Mouse (Mus musculus) brain, embryonic 14.5 days (tissue): ENCODE data around the gene Vmn1r129. TPM values are rescaled to one million over a fixed set of nuclear protein-coding genes. Genes with fewer than 3 reads are reported as not detected.
"Not testable (repeated sequence)": the region's sequence is repeated elsewhere in the genome, so short reads cannot be mapped to it uniquely, and the experiment has no call there.

Experiments used
- DNase-seq: peaks from one replicate; pipeline ENCODE4 v3.0.0-alpha.2; 2011; ENCODE audit warnings: low read depth
- polyA plus RNA-seq: library from polyadenylated mRNA; depleted of rRNA; stranded (reverse); fragments of >200 nt; gene quantifications from 2 replicates; pipeline ENCODE4 v1.2.3, GENCODE M21; 2012; rRNA removed

Gene Vmn1r129
- not detected in 2 replicates for polyA plus RNA-seq

- DNase-seq = not testable (repeated sequence)
Observed at GRCm38 (mm10) chr7:21361191-21361590, at the start of gene Vmn1r129. TSS of gene Vmn1r129 (minus strand) at chr7:21361291.

GRCm38 (mm10) chr7:21349073-21349472, 12.0 kb downstream of the Vmn1r129 start, which contains the start of gene Vmn1r128:
TSS of gene Vmn1r128 (plus strand) at chr7:21349373.
- DNase-seq = not testable (repeated sequence)

- not testable (repeated sequence) for DNase-seq
Observed at GRCm38 (mm10) chr7:21319761-21320160, 41.3 kb downstream of the Vmn1r129 start, which contains the start of gene Vmn1r127. TSS of gene Vmn1r127 (minus strand) at chr7:21319861.

Other genes starting within 250 kb of the Vmn1r129 start
- gene Vmn1r122, start 227.2 kb downstream of the Vmn1r129 start, polyA plus RNA-seq = not detected in 2 replicates
- gene Vmn1r123, start 199.1 kb downstream of the Vmn1r129 start, polyA plus RNA-seq = not detected in 2 replicates
- not detected in 2 replicates for gene Gm5157, start 170.9 kb downstream of the Vmn1r129 start, polyA plus RNA-seq
- gene Vmn1r124, start 100.7 kb downstream of the Vmn1r129 start, polyA plus RNA-seq = not detected in 2 replicates
- not detected in 2 replicates for gene Vmn1r125, start 89.1 kb downstream of the Vmn1r129 start, polyA plus RNA-seq
- not detected in 2 replicates for gene Vmn1r126, start 59.8 kb downstream of the Vmn1r129 start, polyA plus RNA-seq
- not detected in 2 replicates for gene Vmn1r127, start 41.4 kb downstream of the Vmn1r129 start, polyA plus RNA-seq
- not detected in 2 replicates for gene Vmn1r128, start 11.9 kb downstream of the Vmn1r129 start, polyA plus RNA-seq
- gene Gm6882, start 71.5 kb upstream of the Vmn1r129 start, polyA plus RNA-seq = not detected in 2 replicates
- not detected in 2 replicates for gene Vmn1r130, start 150.5 kb upstream of the Vmn1r129 start, polyA plus RNA-seq
- not detected in 2 replicates for gene Vmn1r131, start 184.8 kb upstream of the Vmn1r129 start, polyA plus RNA-seq